Mouse (Mus musculus) megakaryocyte, embryonic 14.5 days (primary cell): ENCODE measurements around the gene Arhgap27. TPM values are rescaled to one million over a fixed set of nuclear protein-coding genes. Genes with fewer than 3 reads are reported as not detected.

ENCODE experiments used
- H3K27me3 ChIP-seq: replicated peaks from 2 replicates; pipeline ENCODE3; 2012; ENCODE audit warnings: inconsistent platforms
- H3K36me3 ChIP-seq: replicated peaks from 2 replicates; pipeline ENCODE3; 2012; ENCODE audit warnings: low read length, inconsistent platforms, mixed read lengths
- H3K4me1 ChIP-seq: 2 replicates; pipeline ENCODE4 v1.6.1; 2012; ENCODE audit warnings: inconsistent platforms
- H3K4me3 ChIP-seq: replicated peaks from 2 replicates; pipeline ENCODE3; 2012; ENCODE audit warnings: moderate library complexity, mild to moderate bottlenecking, inconsistent platforms
- H3K9me3 ChIP-seq: 2 replicates; pipeline ENCODE4 v1.6.1; 2012; ENCODE audit warnings: inconsistent platforms
- FLI1 ChIP-seq: IDR thresholded peaks from 2 replicates; pipeline ENCODE4 v1.6.1; 2012; ENCODE audit warnings: low read length, inconsistent platforms, mixed read lengths
- GATA1 ChIP-seq: IDR thresholded peaks from 3 replicates; pipeline ENCODE4 v1.6.1; 2012; ENCODE audit warnings: mixed read lengths, low read length, inconsistent platforms, borderline replicate concordance
- polyA plus RNA-seq: library from polyadenylated mRNA; stranded (reverse); fragments of >175 nt; gene quantifications from 2 replicates; pipeline ENCODE4 v1.2.3, GENCODE M21; 2012; ENCODE audit warnings: low replicate concordance; ENCODE audit not compliant: insufficient read depth

Gene Arhgap27
- polyA plus RNA-seq, 1 experiment = 4.9 TPM

GRCm38 (mm10) chr11:103288291-103288963, 75.1 kb downstream of the Arhgap27 start:
- Histone ChIP-seq H3K36me3 (no peaks in the 10 kb centered on the region), H3K4me1 (peaks cover 16% of the 10 kb centered on the region), H3K27me3 (peaks cover 61% of the 10 kb centered on the region), H3K9me3 (no peaks in the 10 kb centered on the region), H3K4me3 (peak overlapping the region; percentile 48)
- TF ChIP-seq FLI1 (no peak), GATA1 (no peak)

DNA sequence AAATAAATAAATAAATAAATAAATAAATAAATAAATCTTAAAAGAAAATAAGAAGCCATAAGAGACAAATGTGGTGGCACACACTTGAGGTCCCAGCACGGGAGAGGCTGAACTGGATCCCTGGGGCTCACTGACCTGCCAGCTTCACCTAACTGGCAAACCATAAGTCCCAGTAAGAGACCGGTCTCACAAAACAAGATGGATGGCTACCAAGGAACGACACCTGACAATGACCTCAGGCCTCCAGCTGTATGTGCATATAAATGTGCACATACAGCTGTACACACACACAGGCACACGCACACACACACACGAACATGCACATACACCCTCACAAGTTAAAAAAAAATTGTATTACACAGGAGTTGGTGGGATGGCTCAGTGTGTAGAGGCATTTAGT, 76.6 kb downstream of the Arhgap27 start:
- TF ChIP-seq FLI1 (no peak), GATA1 (no peak)
- no peaks in the 10 kb centered on the region for H3K9me3 ChIP-seq
- H3K36me3 ChIP-seq = no peaks in the 10 kb centered on the region
- peaks cover 64% of the 10 kb centered on the region for H3K27me3 ChIP-seq
- no peak overlapping the region for H3K4me3 ChIP-seq
- H3K4me1 ChIP-seq = peaks cover 17% of the 10 kb centered on the region

DNA sequence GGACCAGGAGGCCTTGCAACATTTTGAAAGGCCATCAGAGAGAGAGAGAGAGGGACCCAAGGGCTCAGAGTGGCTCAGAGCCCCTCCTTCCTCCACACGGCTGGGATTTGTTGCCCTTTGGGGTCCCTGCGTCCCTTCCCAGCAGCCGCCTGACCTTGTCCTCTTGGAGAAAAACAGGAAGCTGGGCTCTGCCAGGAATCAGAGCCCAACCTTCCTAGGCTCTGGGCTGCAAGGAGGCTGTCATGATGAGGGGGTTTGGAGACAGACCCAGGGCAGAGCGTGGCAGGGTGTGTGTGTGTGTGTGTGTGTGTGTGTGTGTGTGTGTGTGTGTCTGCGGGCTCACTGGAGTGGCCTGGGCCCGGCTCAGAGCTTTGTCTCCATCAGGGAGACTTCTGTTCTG, 77.5 kb downstream of the Arhgap27 start:
- Histone ChIP-seq H3K9me3 (no peaks in the 10 kb centered on the region), H3K36me3 (no peaks in the 10 kb centered on the region), H3K27me3 (peaks cover 65% of the 10 kb centered on the region), H3K4me3 (no peak overlapping the region), H3K4me1 (peaks cover 23% of the 10 kb centered on the region)
- TF ChIP-seq FLI1 (no peak), GATA1 (no peak)

DNA sequence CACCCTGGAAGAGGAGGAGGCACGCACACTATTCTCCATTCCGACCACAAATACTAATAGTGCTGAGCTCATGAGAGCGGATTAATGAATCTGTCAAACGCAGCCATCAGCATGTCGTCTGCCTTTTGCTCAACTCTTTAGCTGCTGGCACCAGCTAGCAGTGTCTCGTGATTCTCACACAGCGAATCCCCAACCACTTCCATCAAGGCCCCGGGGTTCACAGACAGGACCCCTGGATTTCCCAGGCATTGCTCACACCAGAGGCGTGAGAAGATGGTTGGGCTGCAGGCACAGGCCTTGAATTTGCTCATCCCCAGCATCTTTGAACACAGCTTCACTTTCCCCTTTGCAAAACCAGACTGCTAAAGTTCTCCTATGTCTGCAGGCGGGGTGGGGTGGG, 78.2 kb downstream of the Arhgap27 start:
- H3K27me3 ChIP-seq = peaks cover 66% of the 10 kb centered on the region
- H3K4me3 ChIP-seq = no peak overlapping the region
- H3K36me3 ChIP-seq = no peaks in the 10 kb centered on the region
- H3K9me3 ChIP-seq = no peaks in the 10 kb centered on the region
- TF ChIP-seq FLI1 = no peak
- no peak for TF ChIP-seq GATA1
- peaks cover 23% of the 10 kb centered on the region for H3K4me1 ChIP-seq

DNA sequence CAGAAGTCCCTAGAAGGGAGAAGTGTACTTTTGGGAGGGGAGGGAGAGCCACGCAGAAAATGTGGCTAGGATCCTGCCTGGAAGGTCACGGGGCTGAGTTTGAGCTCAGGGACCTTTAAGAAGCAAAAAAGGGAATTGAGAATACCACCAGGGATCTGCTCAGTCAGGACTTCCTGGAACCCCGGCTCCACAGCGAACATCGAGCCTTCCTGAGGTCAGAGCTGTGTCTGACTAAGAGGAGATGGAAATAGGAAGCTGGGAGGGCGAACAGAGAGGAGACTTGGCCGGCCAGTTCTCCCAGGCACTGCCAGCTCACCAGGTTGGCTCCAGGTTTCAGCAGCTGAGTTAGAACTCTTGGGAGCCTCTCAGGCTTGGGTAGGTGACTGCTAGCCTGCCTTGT, 81.7 kb downstream of the Arhgap27 start:
- TF ChIP-seq FLI1 (no peak), GATA1 (no peak)
- Histone ChIP-seq H3K36me3 (no peaks in the 10 kb centered on the region), H3K27me3 (peaks cover 58% of the 10 kb centered on the region), H3K4me1 (peaks cover 16% of the 10 kb centered on the region; the same call in 1 of the 2 replicates), H3K4me3 (peak overlapping the region; percentile 2), H3K9me3 (no peaks in the 10 kb centered on the region)

Other genes with a start within 250 kb of the Arhgap27 start
- 24.4 and 98.1 TPM in 2 replicates for gene Hexim1, start 247.5 kb downstream of the Arhgap27 start, polyA plus RNA-seq
- 73.5 and 168 TPM in 2 replicates for gene Hexim2, start 231.3 kb downstream of the Arhgap27 start, polyA plus RNA-seq
- gene Fmnl1, start 192.6 kb downstream of the Arhgap27 start, polyA plus RNA-seq = 25.5 and 36.6 TPM in 2 replicates
- gene 1700023F06Rik, start 155.1 kb downstream of the Arhgap27 start, polyA plus RNA-seq = not detected in 2 replicates
- gene Spata32, start 145.3 kb downstream of the Arhgap27 start, polyA plus RNA-seq = not detected in 2 replicates
- 1.0 and 2.3 TPM in 2 replicates for gene Map3k14, start 96.2 kb downstream of the Arhgap27 start, polyA plus RNA-seq
- gene Plekhm1, start 49.0 kb upstream of the Arhgap27 start, polyA plus RNA-seq = 8.1 and 12.1 TPM in 2 replicates
- not detected in 2 replicates for gene Lrrc37a, start 140.9 kb upstream of the Arhgap27 start, polyA plus RNA-seq